Mouse (Mus musculus) brain, embryonic 18.5 days (tissue): ENCODE data around the gene A130010J15Rik.

ENCODE experiments used
- DNase-seq: peaks from one replicate; pipeline ENCODE4 v3.0.0-alpha.2; 2012; ENCODE audit warnings: low read depth, low spot score

A130010J15Rik gene

DNA sequence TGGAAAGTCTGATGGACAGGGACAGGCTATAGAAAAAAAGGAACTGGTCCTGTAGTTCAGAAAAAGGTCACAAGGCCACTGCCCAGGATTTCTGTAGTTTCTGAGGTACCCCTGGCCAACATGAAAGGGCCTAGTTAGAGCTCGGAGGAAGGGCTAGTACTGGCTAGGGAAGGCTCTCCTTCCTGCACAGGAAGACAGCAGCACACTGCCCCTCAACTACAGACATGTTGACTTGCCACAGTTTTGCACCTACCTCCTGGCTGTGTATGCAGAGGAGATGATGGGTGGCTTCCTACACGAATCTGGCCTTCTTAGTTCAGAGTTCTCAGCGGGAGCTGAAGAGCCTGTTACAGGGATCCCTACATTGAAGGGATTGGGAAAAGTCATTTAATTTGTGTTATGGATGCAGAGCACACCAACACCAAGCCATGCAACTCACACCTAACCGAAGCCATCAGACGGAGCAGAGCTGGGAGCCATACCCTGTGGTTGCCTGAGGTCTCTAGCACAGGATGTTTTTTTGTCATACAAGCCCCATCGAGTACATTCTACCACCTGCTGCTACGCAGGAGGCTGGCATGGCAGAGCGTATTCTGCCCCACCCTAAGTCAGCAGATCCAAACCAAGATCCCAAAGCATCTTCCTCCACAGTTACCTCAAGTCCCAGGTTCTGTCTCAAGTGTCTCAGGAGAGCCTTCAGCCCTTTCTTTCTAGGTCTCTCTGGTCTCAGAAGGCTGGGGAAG is 33.0 kb downstream of the A130010J15Rik start:
- no peak for DNase-seq

GRCm38 (mm10) chr1:193201383-193201778 is 33.5 kb downstream of the A130010J15Rik start, which contains the start of gene Traf3ip3:
Gene Traf3ip3 (minus strand): TSS chr1:193201703.
- no peak for DNase-seq

DNA sequence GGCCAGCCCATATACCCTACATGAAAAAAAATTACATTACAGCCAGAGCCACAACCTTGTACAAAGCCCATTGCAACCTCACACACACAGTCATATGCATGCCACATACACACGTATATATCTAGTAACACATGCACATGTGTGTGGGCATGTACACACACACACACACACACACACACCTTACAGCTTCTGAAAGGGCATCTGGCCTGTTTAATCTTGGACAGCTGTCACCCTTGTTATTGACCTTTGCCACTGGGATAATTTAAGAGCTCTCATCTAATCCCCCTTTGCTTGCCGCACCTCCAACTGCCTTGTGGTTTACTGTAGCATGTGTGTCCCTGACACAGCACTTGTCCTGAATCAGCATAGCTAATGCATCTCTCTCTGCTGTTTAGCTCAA is 36.0 kb downstream of the A130010J15Rik start:
- DNase-seq, result no peak

DNA sequence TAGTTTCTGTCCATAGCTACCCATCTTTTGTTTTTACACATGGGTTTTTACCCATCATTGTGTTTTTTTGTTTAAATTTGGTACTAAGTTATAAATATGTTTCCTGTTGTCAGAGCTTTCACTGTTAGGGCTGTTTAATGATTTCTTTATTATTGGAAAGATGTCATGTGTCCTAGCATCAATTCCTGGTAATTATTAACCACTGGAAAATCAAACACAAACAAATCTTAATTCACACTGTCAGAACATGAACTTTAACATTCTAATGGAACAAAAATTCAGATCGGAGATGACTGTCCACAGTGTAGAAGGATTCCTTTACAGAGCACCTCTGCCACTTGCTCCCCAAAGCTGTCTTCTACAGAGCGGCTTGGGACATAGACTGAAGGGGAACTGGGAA is 37.6 kb downstream of the A130010J15Rik start:
- no peak for DNase-seq

DNA sequence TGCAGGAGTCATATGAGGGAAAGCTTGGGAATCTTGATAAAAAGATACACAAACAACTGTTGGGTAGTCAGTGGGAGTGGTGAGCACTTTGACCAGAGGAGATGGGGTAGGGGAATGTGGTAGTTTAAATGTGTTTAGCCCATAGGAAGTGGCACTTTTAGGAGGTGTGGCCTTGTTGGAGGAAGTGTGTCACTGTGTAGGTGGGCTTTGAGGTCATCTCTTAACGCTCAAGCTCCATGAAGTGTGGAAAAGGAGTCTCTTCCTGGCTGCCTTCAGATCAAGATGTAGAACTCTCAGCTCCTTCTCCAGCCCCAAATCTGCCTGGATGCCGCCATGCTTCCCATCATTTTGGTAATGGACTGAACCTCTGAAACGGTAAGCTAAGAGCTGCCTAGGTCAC is 39.7 kb downstream of the A130010J15Rik start, which contains the start of gene Lamb3:
Gene Lamb3 (plus strand): TSS at position 197 of the 400 bp plus-strand sequence.
- DNase-seq, result no peak

GRCm38 (mm10) chr1:193208178-193208577 is 40.3 kb downstream of the A130010J15Rik start:
- DNase-seq, result no peak

DNA sequence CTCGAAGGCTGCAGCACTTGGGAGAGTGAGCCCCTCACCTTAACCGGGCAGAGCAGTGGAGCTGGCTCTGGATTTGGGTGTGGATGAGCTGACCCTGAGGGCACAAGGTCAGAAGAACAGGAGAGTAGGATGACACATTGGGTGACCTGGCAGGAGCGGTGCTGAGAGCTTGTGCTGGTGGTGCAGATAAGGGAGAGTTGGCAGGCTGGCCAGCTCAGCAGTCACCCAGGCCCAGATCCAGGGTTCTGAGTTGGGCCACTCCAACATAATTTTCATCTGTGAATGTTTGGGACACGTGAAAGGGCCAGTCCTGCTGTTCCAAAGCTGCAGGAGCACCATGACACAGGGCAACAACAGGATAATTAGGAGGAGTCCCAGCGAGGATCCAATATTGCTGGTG is 43.5 kb downstream of the A130010J15Rik start:
- no peak for DNase-seq

DNA sequence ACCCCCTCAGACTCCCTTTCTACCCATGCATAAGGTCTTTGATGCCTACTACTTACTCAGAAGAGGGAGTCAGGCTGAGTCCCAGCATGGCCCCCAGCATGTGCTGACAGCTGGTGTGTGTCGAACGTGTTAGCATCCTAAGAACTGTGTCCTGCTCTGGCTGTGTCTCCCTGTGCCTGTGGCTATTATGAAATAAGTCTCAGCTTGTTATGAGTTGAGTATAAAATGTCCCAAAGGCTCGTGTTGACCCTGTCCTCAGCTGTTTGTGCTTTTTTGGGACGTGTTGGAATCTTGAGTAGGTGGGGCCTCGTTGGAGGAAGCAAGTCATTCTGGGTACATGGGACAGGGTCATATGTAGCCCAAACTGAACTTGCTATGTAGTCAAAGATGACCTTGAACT is 46.2 kb downstream of the A130010J15Rik start:
- DNase-seq, result no peak

DNA sequence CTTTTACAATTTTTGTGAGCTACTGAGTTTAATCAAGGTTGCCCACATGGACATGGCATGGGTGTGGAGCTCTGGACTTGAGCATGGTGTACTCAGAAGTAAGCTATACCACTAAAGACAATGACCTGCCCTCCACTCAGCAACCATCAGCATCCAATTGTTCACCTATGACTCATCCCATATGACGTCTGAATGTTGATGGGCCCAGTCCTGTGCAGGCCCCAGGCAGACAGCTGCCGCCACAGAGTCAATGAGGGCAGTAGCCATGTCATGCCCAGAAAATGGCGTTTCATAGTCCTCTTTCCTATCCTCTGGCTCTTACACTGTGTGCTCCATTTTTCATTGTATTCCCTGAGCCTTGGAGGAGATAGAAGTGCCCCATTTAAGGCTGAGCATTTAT is 48.2 kb downstream of the A130010J15Rik start:
- no peak for DNase-seq

GRCm38 (mm10) chr1:193220408-193220807 is 52.6 kb downstream of the A130010J15Rik start:
- DNase-seq, result no peak

DNA sequence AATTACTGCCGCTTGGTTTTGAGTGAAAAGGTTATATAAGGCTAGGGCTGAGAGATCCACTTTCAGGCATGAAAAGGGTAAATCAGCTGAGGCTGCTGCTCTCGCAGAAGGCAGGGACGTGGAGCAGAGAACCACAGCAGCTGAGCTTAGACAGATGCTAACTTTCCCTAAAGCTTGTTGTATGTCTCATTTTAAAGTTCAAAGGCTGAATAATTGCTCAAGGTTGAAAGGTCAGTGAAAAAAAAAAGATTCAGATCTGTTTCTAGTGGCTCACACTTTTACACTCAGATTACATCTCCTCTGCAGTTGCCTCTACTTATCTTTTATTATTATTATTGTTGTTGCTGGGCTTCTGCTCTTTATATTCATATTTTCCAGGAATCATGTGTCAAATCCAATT is 57.7 kb downstream of the A130010J15Rik start:
- DNase-seq, result no peak

DNA sequence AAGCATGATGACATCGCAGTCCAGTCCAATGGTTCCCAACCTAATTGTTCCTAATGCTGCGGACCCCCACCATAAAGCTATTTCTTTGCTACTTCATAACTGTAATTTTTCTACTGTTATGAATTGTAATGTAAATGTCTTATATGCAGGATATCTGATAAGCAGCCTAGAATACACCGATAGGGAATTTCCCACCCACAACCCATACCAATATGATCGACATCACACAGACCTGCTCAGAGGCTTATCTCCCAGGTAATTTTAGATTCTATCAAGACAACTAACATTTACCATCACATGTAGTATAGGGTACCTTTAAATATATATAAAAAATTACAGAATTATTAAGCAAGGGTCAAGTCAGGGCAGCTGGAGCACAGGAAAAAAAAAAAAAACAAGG is 58.3 kb downstream of the A130010J15Rik start:
- no peak for DNase-seq

DNA sequence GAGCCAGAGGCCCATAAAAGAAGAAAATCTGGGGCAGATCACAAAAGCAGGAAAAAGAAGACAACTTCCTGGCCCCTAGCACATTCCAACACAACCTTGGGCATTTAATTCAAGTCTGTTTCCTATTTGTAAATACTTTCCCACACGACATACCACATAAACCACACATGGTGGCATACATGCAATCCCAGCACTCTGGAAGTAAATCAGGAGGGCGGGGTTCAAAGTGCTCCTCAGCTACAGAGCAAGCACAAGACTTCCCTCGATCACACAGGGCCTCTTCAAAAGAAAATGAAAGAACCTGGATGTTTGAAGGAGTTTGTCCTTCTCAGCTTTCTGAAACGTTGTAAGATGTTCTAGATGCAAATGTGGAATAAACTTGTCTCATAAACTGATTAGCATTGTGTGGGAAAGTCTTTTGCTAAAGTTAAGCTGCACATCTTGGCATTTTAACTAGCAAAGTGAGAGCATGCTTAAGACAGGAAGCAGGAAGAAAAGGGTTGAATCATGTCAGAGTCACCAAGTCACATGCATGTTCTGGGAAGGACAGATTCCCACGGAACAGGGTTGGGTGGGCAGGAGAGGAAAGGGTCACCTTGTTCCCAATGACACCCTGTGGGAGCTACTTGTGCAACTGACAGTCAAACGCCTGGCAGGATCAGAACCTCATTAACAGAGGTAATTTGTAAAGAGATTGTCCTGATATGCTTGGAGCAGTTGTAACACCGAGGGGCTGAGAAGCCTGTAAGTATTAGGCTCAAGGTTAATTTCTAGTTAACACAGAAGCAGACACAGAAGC is 59.1 kb downstream of the A130010J15Rik start:
- DNase-seq, result no peak
